Mouse (Mus musculus) midbrain, embryonic 16.5 days (tissue): ENCODE data around the gene Tigar. TPM values are rescaled to one million over a fixed set of nuclear protein-coding genes. Genes with fewer than 3 reads are reported as not detected.

Experiments used
- ATAC-seq: fragments of 200-750 bp; cut with Nextera tagmentation; 2 replicates; pipeline ENCODE4 v1.8.0; 2017; ENCODE audit warnings: moderate TSS enrichment
- H3K27ac ChIP-seq: fragments of 300-500 bp; sonication (generic); 2 replicates; pipeline ENCODE4 v1.5.1; 2014; ENCODE audit warnings: mild to moderate bottlenecking, low read length, mixed read lengths
- H3K27me3 ChIP-seq: fragments of 300-500 bp; sonication (generic); 2 replicates; pipeline ENCODE4 v1.6.1; 2014; ENCODE audit warnings: low read depth, low read length, mixed read lengths; ENCODE audit not compliant: control insufficient read depth, insufficient read depth
- H3K36me3 ChIP-seq: fragments of 300-500 bp; sonication (generic); 2 replicates; pipeline ENCODE4 v1.6.1; 2014; ENCODE audit warnings: mild to moderate bottlenecking, low read length, moderate library complexity, mixed read lengths; ENCODE audit not compliant: control insufficient read depth, insufficient read depth
- H3K4me1 ChIP-seq: fragments of 300-500 bp; sonication (generic); 2 replicates; pipeline ENCODE4 v1.6.1; 2014; ENCODE audit warnings: mild to moderate bottlenecking, low read length, mixed read lengths; ENCODE audit not compliant: control insufficient read depth, insufficient read depth
- H3K4me2 ChIP-seq: fragments of 300-500 bp; sonication (generic); 2 replicates; pipeline ENCODE4 v1.6.1; 2014; ENCODE audit warnings: mild to moderate bottlenecking, low read length, mixed read lengths
- H3K4me3 ChIP-seq: fragments of 300-500 bp; sonication (generic); 2 replicates; pipeline ENCODE4 v1.5.1; 2014; ENCODE audit warnings: low read depth, mild to moderate bottlenecking, low read length, moderate library complexity, mixed read lengths
- H3K9ac ChIP-seq: fragments of 300-500 bp; sonication (generic); 2 replicates; pipeline ENCODE4 v1.6.1; 2014; ENCODE audit warnings: low read depth, low read length, mixed read lengths
- H3K9me3 ChIP-seq: fragments of 300-500 bp; sonication (generic); replicated peaks from 2 replicates; pipeline ENCODE4 v1.6.1; 2014; ENCODE audit warnings: mild to moderate bottlenecking, low read length, mixed read lengths; ENCODE audit not compliant: control insufficient read depth, poor library complexity, severe bottlenecking
- WGBS: fragments of 180-500 bp; shearing (Covaris S2); extraction: QIAGEN DNeasy Blood & Tissue Kit; methylation state at CpG from one replicate; pipeline ENCODE4 v1.1.7; 2014; 5-methylcytosine and 5-hydroxymethylcytosine counted together
- polyA plus RNA-seq: library from polyadenylated mRNA; unstranded; fragments of >200 nt; fragmentation: Nextera tagmentation; extraction: Ambion mirVana; gene quantifications from 2 replicates; pipeline ENCODE4 v1.2.1, GENCODE M21; 2015

Tigar gene
- 5.9 and 7.4 TPM in 2 replicates for polyA plus RNA-seq

GRCm38 (mm10) chr6:127109402-127109930 is at the start of gene Tigar:
Gene Tigar, minus strand, starts transcription at chr6:127109557.
- no peaks in the 10 kb centered on the region for H3K9me3 ChIP-seq
- ATAC-seq = peak; percentile 100
- peak within 1 kb of the TSS; percentile 64 for H3K4me3 ChIP-seq
- H3K27me3 ChIP-seq = no peaks in the 10 kb centered on the region
- H3K27ac ChIP-seq = no peak within 1 kb of the TSS
- peak within 1 kb of the TSS; percentile 67 for H3K9ac ChIP-seq
- H3K4me2 ChIP-seq = peak within 1 kb of the TSS; percentile 83
- WGBS = under 1% methylated on average over 37 of the region's 37 CpGs
- H3K4me1 ChIP-seq = peaks cover 8% of the 10 kb centered on the region
- no peaks in the 10 kb centered on the region for H3K36me3 ChIP-seq

GRCm38 (mm10) chr6:127157321-127157720 is 48.0 kb upstream of the Tigar start:
- WGBS = 36% methylated on average over 1 of the region's 1 CpGs
- peaks cover 23% of the 10 kb centered on the region for H3K27me3 ChIP-seq
- no peak overlapping the region for H3K4me2 ChIP-seq
- ATAC-seq = no peak
- H3K9ac ChIP-seq = no peak overlapping the region
- H3K36me3 ChIP-seq = no peaks in the 10 kb centered on the region
- no peak overlapping the region for H3K4me3 ChIP-seq
- H3K4me1 ChIP-seq = peaks cover 26% of the 10 kb centered on the region
- no peak overlapping the region for H3K27ac ChIP-seq
- no peaks in the 10 kb centered on the region for H3K9me3 ChIP-seq

- Histone ChIP-seq H3K9ac (no peak overlapping the region), H3K4me2 (peak overlapping the region; percentile 55), H3K4me3 (peak overlapping the region; percentile 34; the same call in 1 of the 2 replicates), H3K36me3 (no peaks in the 10 kb centered on the region), H3K27me3 (peaks cover 23% of the 10 kb centered on the region), H3K27ac (no peak overlapping the region), H3K4me1 (peaks cover 45% of the 10 kb centered on the region), H3K9me3 (no peaks in the 10 kb centered on the region)
- no peak for ATAC-seq
- 1% methylated on average over 15 of the region's 15 CpGs for WGBS
Observed at GRCm38 (mm10) chr6:127155468-127155867, 46.1 kb upstream of the Tigar start.

GRCm38 (mm10) chr6:127154708-127155268 is 45.4 kb upstream of the Tigar start:
- WGBS = under 1% methylated on average over 33 of the region's 34 CpGs
- H3K9me3 ChIP-seq = no peaks in the 10 kb centered on the region
- H3K27ac ChIP-seq = no peak overlapping the region
- ATAC-seq = no peak
- H3K4me2 ChIP-seq = peak overlapping the region; percentile 55
- H3K36me3 ChIP-seq = no peaks in the 10 kb centered on the region
- peaks cover 51% of the 10 kb centered on the region for H3K4me1 ChIP-seq
- peaks cover 23% of the 10 kb centered on the region for H3K27me3 ChIP-seq
- peak overlapping the region; percentile 34 for H3K4me3 ChIP-seq
- no peak overlapping the region for H3K9ac ChIP-seq

DNA sequence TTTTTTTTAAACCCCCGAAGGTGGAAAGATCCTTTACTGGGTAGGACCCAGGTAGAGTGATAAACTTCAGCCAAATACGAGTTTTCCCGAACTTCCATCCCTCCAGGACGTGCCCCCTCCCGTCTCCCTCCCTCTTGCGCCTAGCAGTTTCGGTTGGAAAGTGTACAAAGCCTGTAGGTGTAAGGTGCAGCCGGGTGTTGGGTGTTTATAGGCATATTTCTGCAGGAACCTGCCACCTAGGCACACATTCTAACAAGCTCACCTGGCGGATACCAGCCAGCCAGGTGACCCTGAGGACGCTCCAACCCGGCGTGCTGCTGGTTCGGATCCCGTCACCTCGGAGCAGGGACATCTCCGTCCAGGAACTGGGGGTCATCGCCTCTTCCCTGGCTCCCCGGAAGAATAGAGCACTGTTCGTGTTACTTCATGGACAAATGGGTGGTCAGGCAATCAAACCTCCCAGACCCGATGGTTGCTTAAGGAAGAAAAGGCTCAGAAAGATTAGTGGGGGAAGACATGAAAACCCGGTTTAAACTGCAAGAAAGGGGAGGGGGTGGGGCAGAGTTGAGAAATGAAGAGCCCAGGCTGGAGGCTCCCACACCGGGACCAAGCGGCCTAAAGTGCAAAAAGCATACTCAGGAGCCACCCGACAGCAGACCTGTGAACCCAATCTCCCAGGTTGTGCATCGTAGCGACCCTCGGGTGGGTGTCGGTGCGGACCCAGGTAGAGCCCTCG is 44.8 kb upstream of the Tigar start:
- H3K4me3 ChIP-seq = peak overlapping the region; percentile 34; the same call in 1 of the 2 replicates
- no peak overlapping the region for H3K27ac ChIP-seq
- H3K9ac ChIP-seq = no peak overlapping the region
- peaks cover 56% of the 10 kb centered on the region for H3K4me1 ChIP-seq
- no peaks in the 10 kb centered on the region for H3K36me3 ChIP-seq
- H3K4me2 ChIP-seq = peak overlapping the region; percentile 72
- no peaks in the 10 kb centered on the region for H3K9me3 ChIP-seq
- under 1% methylated on average over 30 of the region's 30 CpGs for WGBS
- H3K27me3 ChIP-seq = peaks cover 23% of the 10 kb centered on the region
- no peak for ATAC-seq

GRCm38 (mm10) chr6:127153296-127153800 is 44.0 kb upstream of the Tigar start:
- H3K4me2 ChIP-seq = peak overlapping the region; percentile 72
- H3K9me3 ChIP-seq = no peaks in the 10 kb centered on the region
- no peak for ATAC-seq
- peaks cover 62% of the 10 kb centered on the region for H3K4me1 ChIP-seq
- H3K27ac ChIP-seq = no peak overlapping the region
- H3K36me3 ChIP-seq = no peaks in the 10 kb centered on the region
- peaks cover 26% of the 10 kb centered on the region for H3K27me3 ChIP-seq
- peak overlapping the region; percentile 46 for H3K4me3 ChIP-seq
- 1% methylated on average over 28 of the region's 28 CpGs for WGBS
- H3K9ac ChIP-seq = no peak overlapping the region

DNA sequence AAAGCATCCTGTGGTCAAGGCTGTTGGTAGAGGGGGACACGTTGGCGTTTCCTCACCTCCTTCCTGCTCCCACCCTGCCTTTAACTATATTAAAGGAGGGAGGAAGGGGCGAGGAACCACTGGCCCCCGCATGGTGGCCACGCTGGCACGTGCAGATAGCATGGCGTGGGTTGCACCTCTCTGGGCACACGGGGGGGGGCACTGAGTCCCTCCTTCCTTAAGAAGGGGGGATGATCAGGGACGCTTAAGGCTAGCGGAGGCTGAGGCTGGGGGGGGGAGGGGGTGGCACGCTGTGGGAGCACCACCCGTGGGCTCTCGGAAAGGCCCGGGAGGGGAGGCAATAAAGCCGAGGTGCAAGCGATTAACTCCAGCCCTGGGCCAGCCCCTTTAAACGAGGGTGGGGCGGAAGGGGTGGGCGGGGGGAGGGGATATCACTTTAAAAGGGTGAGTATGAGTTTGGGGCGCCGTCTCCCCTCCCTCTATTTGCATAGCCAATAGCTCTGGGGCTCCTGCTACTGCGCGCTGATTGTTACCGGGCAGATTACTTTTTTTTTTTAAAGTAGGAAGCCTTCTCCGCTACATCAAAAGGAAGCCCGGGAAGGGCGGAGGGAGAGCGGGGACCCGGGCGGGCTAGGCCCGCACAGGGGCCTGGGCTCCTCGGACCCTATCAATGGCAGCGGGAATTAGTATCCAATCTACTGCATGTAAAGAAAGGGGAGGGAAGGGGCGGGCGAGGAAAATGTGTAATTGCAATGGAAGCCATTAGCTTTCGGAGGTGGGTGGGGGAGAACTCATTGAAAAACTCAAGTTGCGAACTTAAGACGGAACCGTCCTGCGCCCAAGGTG is 43.0 kb upstream of the Tigar start, which contains the start of gene Ccnd2:
TSS of gene Ccnd2 (minus strand) at position 88 of the 846 bp plus-strand sequence.
- under 1% methylated on average over 40 of the region's 40 CpGs for WGBS
- peak within 1 kb of the TSS; percentile 59 for H3K9ac ChIP-seq
- peak; percentile 46 for ATAC-seq
- peaks cover 28% of the 10 kb centered on the region for H3K27me3 ChIP-seq
- H3K9me3 ChIP-seq = no peaks in the 10 kb centered on the region
- peak within 1 kb of the TSS; percentile 72 for H3K4me2 ChIP-seq
- peaks cover 62% of the 10 kb centered on the region for H3K4me1 ChIP-seq
- peak within 1 kb of the TSS; percentile 46 for H3K4me3 ChIP-seq
- no peaks in the 10 kb centered on the region for H3K36me3 ChIP-seq
- peak within 1 kb of the TSS; percentile 44 for H3K27ac ChIP-seq

- H3K4me1 ChIP-seq = peaks cover 62% of the 10 kb centered on the region
- peaks cover 24% of the 10 kb centered on the region for H3K27me3 ChIP-seq
- WGBS = under 1% methylated on average over 29 of the region's 29 CpGs
Observed at GRCm38 (mm10) chr6:127151565-127152105, 42.3 kb upstream of the Tigar start.

More at GRCm38 (mm10) chr6:127151565-127152105, 42.3 kb upstream of the Tigar start:
- Histone ChIP-seq H3K9ac (peak overlapping the region; percentile 59), H3K4me2 (peak overlapping the region; percentile 72), H3K9me3 (no peaks in the 10 kb centered on the region), H3K36me3 (no peaks in the 10 kb centered on the region), H3K27ac (peak overlapping the region; percentile 44), H3K4me3 (peak overlapping the region; percentile 46)
- ATAC-seq = peak; percentile 6
